Mouse (Mus musculus) embryonic facial prominence, embryonic 10.5 days (tissue): ENCODE data around the gene 4922502D21Rik. TPM values are rescaled to one million over a fixed set of nuclear protein-coding genes. Genes with fewer than 3 reads are reported as not detected.

ENCODE experiments used
- DNase-seq: peaks from one replicate; pipeline ENCODE4 v3.0.0-alpha.2; 2017; ENCODE audit warnings: low spot score
- H3K27ac ChIP-seq: fragments of 300-500 bp; sonication (generic); replicated peaks from 2 replicates; pipeline ENCODE4 v1.5.1; 2016; ENCODE audit warnings: mild to moderate bottlenecking
- H3K27me3 ChIP-seq: fragments of 300-500 bp; sonication (generic); replicated peaks from 2 replicates; pipeline ENCODE4 v1.6.1; 2016; ENCODE audit warnings: low read depth, mild to moderate bottlenecking; ENCODE audit not compliant: poor library complexity, severe bottlenecking
- H3K36me3 ChIP-seq: fragments of 300-500 bp; sonication (generic); replicated peaks from 2 replicates; pipeline ENCODE4 v1.6.1; 2016; ENCODE audit warnings: mild to moderate bottlenecking, moderate library complexity
- H3K4me1 ChIP-seq: fragments of 300-500 bp; sonication (generic); 2 replicates; pipeline ENCODE4 v1.6.1; 2016
- H3K4me3 ChIP-seq: fragments of 300-500 bp; sonication (generic); 2 replicates; pipeline ENCODE4 v1.5.1; 2016; ENCODE audit warnings: mild to moderate bottlenecking, moderate library complexity
- H3K9me3 ChIP-seq: fragments of 300-500 bp; sonication (generic); 2 replicates; pipeline ENCODE4 v1.6.1; 2016; ENCODE audit warnings: mild to moderate bottlenecking
- WGBS: fragments of 180-500 bp; shearing (Covaris S2); methylation state at CpG from one replicate; pipeline ENCODE4 v1.1.7; 2016; 5-methylcytosine and 5-hydroxymethylcytosine counted together
- polyA plus RNA-seq: library from polyadenylated mRNA; unstranded; fragments of >200 nt; fragmentation: Nextera tagmentation; extraction: Ambion mirVana; gene quantifications from 2 replicates; pipeline ENCODE4 v1.2.1, GENCODE M21; 2016

The 4922502D21Rik gene
- not detected in 2 replicates for polyA plus RNA-seq

- WGBS = 58% methylated on average over 11 of the region's 11 CpGs
- Histone ChIP-seq H3K4me1 (no peaks in the 10 kb centered on the region), H3K9me3 (no peaks in the 10 kb centered on the region), H3K4me3 (no peak within 1 kb of the TSS), H3K36me3 (no peaks in the 10 kb centered on the region), H3K27me3 (no peaks in the 10 kb centered on the region), H3K27ac (no peak within 1 kb of the TSS)
- DNase-seq = no peak
These were observed at the start of gene 4922502D21Rik for GRCm38 (mm10) chr6:129331610-129332009. TSS of gene 4922502D21Rik (minus strand) at chr6:129331796.

GRCm38 (mm10) chr6:129380454-129380853 is 48.9 kb upstream of the 4922502D21Rik start:
- no peak overlapping the region for H3K27ac ChIP-seq
- no peaks in the 10 kb centered on the region for H3K27me3 ChIP-seq
- H3K4me3 ChIP-seq = no peak overlapping the region
- H3K36me3 ChIP-seq = no peaks in the 10 kb centered on the region
- no peaks in the 10 kb centered on the region for H3K9me3 ChIP-seq
- no peak for DNase-seq
- no peaks in the 10 kb centered on the region for H3K4me1 ChIP-seq
- WGBS = 70% methylated on average over 4 of the region's 4 CpGs

GRCm38 (mm10) chr6:129374937-129375471 is 43.4 kb upstream of the 4922502D21Rik start:
- DNase-seq = no peak
- H3K27me3 ChIP-seq = no peaks in the 10 kb centered on the region
- H3K27ac ChIP-seq = no peak overlapping the region
- H3K36me3 ChIP-seq = no peaks in the 10 kb centered on the region
- no peak overlapping the region for H3K4me3 ChIP-seq
- 87% methylated on average over 2 of the region's 2 CpGs for WGBS
- H3K4me1 ChIP-seq = no peaks in the 10 kb centered on the region
- no peaks in the 10 kb centered on the region for H3K9me3 ChIP-seq

GRCm38 (mm10) chr6:129369374-129370132 is 38.0 kb upstream of the 4922502D21Rik start:
- 69% methylated on average over 7 of the region's 7 CpGs for WGBS
- H3K36me3 ChIP-seq = no peaks in the 10 kb centered on the region
- DNase-seq = no peak
- H3K4me3 ChIP-seq = no peak overlapping the region
- 0 out of 2 replicates have a peak, but pooled peaks cover 2% of the 10 kb centered on the region for H3K4me1 ChIP-seq
- H3K27me3 ChIP-seq = no peaks in the 10 kb centered on the region
- no peaks in the 10 kb centered on the region for H3K9me3 ChIP-seq
- no peak overlapping the region for H3K27ac ChIP-seq

- H3K27me3 ChIP-seq = no peaks in the 10 kb centered on the region
- H3K9me3 ChIP-seq = no peaks in the 10 kb centered on the region
- no peak overlapping the region for H3K27ac ChIP-seq
- 0 out of 2 replicates have a peak, but pooled peaks cover 2% of the 10 kb centered on the region for H3K4me1 ChIP-seq
- 23% methylated on average over 6 of the region's 6 CpGs for WGBS
- DNase-seq = peak; percentile 28
- no peaks in the 10 kb centered on the region for H3K36me3 ChIP-seq
- no peak overlapping the region for H3K4me3 ChIP-seq
These were observed 34.4 kb upstream of the 4922502D21Rik start for GRCm38 (mm10) chr6:129365959-129366359.

GRCm38 (mm10) chr6:129363942-129364341 is 32.3 kb upstream of the 4922502D21Rik start:
- Histone ChIP-seq H3K4me3 (no peak overlapping the region), H3K27me3 (no peaks in the 10 kb centered on the region), H3K36me3 (no peaks in the 10 kb centered on the region), H3K9me3 (no peaks in the 10 kb centered on the region), H3K27ac (no peak overlapping the region), H3K4me1 (no peaks in the 10 kb centered on the region)
- DNase-seq = no peak
- WGBS = 31% methylated on average over 1 of the region's 1 CpGs

GRCm38 (mm10) chr6:129359515-129359914 is 27.9 kb upstream of the 4922502D21Rik start:
- Histone ChIP-seq H3K9me3 (no peaks in the 10 kb centered on the region), H3K4me1 (no peaks in the 10 kb centered on the region), H3K36me3 (no peaks in the 10 kb centered on the region), H3K27ac (no peak overlapping the region), H3K4me3 (no peak overlapping the region), H3K27me3 (no peaks in the 10 kb centered on the region)
- DNase-seq = no peak
- WGBS = 96% methylated on average over 2 of the region's 2 CpGs

GRCm38 (mm10) chr6:129356430-129356829 is 24.8 kb upstream of the 4922502D21Rik start:
- Histone ChIP-seq H3K27ac (no peak overlapping the region), H3K9me3 (no peaks in the 10 kb centered on the region), H3K4me1 (no peaks in the 10 kb centered on the region), H3K4me3 (no peak overlapping the region), H3K36me3 (no peaks in the 10 kb centered on the region), H3K27me3 (no peaks in the 10 kb centered on the region)
- no peak for DNase-seq

- H3K4me1 ChIP-seq = no peaks in the 10 kb centered on the region
- 95% methylated on average over 2 of the region's 2 CpGs for WGBS
These were observed 24.2 kb upstream of the 4922502D21Rik start for GRCm38 (mm10) chr6:129355774-129356173.

GRCm38 (mm10) chr6:129351091-129351490 is 19.5 kb upstream of the 4922502D21Rik start:
- no peak overlapping the region for H3K27ac ChIP-seq
- no peaks in the 10 kb centered on the region for H3K27me3 ChIP-seq
- no peak overlapping the region for H3K4me3 ChIP-seq
- DNase-seq = no peak
- H3K9me3 ChIP-seq = peaks cover 11% of the 10 kb centered on the region; the same call in 1 of the 2 replicates
- H3K4me1 ChIP-seq = no peaks in the 10 kb centered on the region
- 91% methylated on average over 3 of the region's 3 CpGs for WGBS
- H3K36me3 ChIP-seq = no peaks in the 10 kb centered on the region

More at GRCm38 (mm10) chr6:129355774-129356173, 24.2 kb upstream of the 4922502D21Rik start:
- no peaks in the 10 kb centered on the region for H3K27me3 ChIP-seq
- H3K4me3 ChIP-seq = no peak overlapping the region
- no peaks in the 10 kb centered on the region for H3K9me3 ChIP-seq
- H3K27ac ChIP-seq = no peak overlapping the region
- no peak for DNase-seq
- no peaks in the 10 kb centered on the region for H3K36me3 ChIP-seq

- no peaks in the 10 kb centered on the region for H3K4me1 ChIP-seq
- H3K9me3 ChIP-seq = peaks cover 11% of the 10 kb centered on the region; the same call in 1 of the 2 replicates
- H3K36me3 ChIP-seq = no peaks in the 10 kb centered on the region
- H3K27me3 ChIP-seq = no peaks in the 10 kb centered on the region
- no peak overlapping the region for H3K27ac ChIP-seq
- H3K4me3 ChIP-seq = no peak overlapping the region
- WGBS = 60% methylated on average over 4 of the region's 4 CpGs
- no peak for DNase-seq
These were observed 18.1 kb upstream of the 4922502D21Rik start for GRCm38 (mm10) chr6:129349524-129350352.

GRCm38 (mm10) chr6:129344408-129344807 is 12.8 kb upstream of the 4922502D21Rik start:
- no peaks in the 10 kb centered on the region for H3K4me1 ChIP-seq
- peaks cover 11% of the 10 kb centered on the region; the same call in 1 of the 2 replicates for H3K9me3 ChIP-seq
- H3K27ac ChIP-seq = no peak overlapping the region
- WGBS = 82% methylated on average over 3 of the region's 3 CpGs
- H3K36me3 ChIP-seq = no peaks in the 10 kb centered on the region
- DNase-seq = no peak
- H3K27me3 ChIP-seq = no peaks in the 10 kb centered on the region
- no peak overlapping the region for H3K4me3 ChIP-seq
